In genomic region chr1:74035912-74036489, GRCm38 (mm10) we compare ENCODE assay signal across 8 mouse cellular contexts.
DNase-seq lines count a peak whose midpoint lies in the region; ATAC-seq and TF ChIP-seq lines count a peak whose summit lies in the region.

No protein-coding gene starts in this region.

- peak overlapping the region; percentile 60 for H3K4me2 ChIP-seq in kidney, postnatal 0 days (ENCODE audit: low read length)
- H3K4me2 ChIP-seq in myocyte (ENCODE audit: low read depth), result peak overlapping the region; percentile 86

- H3K27ac ChIP-seq in liver, adult 2 months (replicated peaks; ENCODE audit: insufficient read depth, low read depth, low read length), result peak overlapping the region; percentile 67
- peak overlapping the region; percentile 29; the same call in 1 of the 2 replicates for H3K27ac ChIP-seq in embryonic fibroblast, embryonic 13.5 days (ENCODE audit: insufficient read depth, low read length)
- H3K27ac ChIP-seq in kidney, postnatal 0 days, result peak overlapping the region; percentile 92

- peak overlapping the region; percentile 29 for H3ac ChIP-seq in myocyte (ENCODE audit: control insufficient read depth, insufficient read length)

- WGBS in liver, adult 2 months, result 56% methylated on average over 3 of the region's 3 CpGs
- WGBS in kidney, postnatal 0 days, result 42% methylated on average over 3 of the region's 3 CpGs

- peak overlapping the region; percentile 95 for H3K4me3 ChIP-seq in liver, adult 2 months (ENCODE audit: insufficient read depth, low read depth, low read length)
- peak overlapping the region; percentile 82 for H3K4me3 ChIP-seq in embryonic fibroblast, embryonic 13.5 days (ENCODE audit: insufficient read depth, low read length)
- peak overlapping the region; percentile 73 for H3K4me3 ChIP-seq in kidney, postnatal 0 days (replicated peaks; ENCODE audit: low read depth, low read length)
- peak overlapping the region; percentile 42 for H3K4me3 ChIP-seq in myocyte

- no peaks in the 10 kb centered on the region for H3K36me3 ChIP-seq in liver, adult 2 months (ENCODE audit: control insufficient read depth, insufficient read depth, low read length)
- no peaks in the 10 kb centered on the region for H3K36me3 ChIP-seq in kidney, postnatal 0 days (ENCODE audit: insufficient read depth, low read length)
- no peaks in the 10 kb centered on the region for H3K36me3 ChIP-seq in myocyte (ENCODE audit: control insufficient read depth, insufficient read depth)

- peaks cover 31% of the 10 kb centered on the region for H3K4me1 ChIP-seq in liver, adult 2 months (ENCODE audit: control insufficient read depth, insufficient read depth, low read length)
- H3K4me1 ChIP-seq in embryonic fibroblast, embryonic 13.5 days (ENCODE audit: control insufficient read depth, insufficient read depth, low read length), result peaks cover 20% of the 10 kb centered on the region
- H3K4me1 ChIP-seq in kidney, postnatal 0 days (replicated peaks; ENCODE audit: insufficient read depth, low read length), result peaks cover 60% of the 10 kb centered on the region

- DNase-seq in liver, adult 2 months (ENCODE audit: extremely low read depth, low read depth, low spot score), result no peak
- DNase-seq in liver, result no peak
- DNase-seq in kidney, postnatal 0 days (ENCODE audit: low spot score), result no peak
- DNase-seq in frontal cortex, adult 2 months (ENCODE audit: extremely low spot score in 1 of 2, low spot score in 1 of 2), result no peak
- DNase-seq in Muller cell, postnatal 12 days (ENCODE audit: inconsistent ontology term), result no peak
- DNase-seq in right cerebral cortex, postnatal 4 days, result no peak

- no peaks in the 10 kb centered on the region for H3K9me3 ChIP-seq in kidney, postnatal 0 days (replicated peaks; ENCODE audit: low read length)

- peak overlapping the region; percentile 86 for H3K9ac ChIP-seq in liver, adult 2 months (ENCODE audit: low read depth, low read length)
- peak overlapping the region; percentile 74 for H3K9ac ChIP-seq in kidney, postnatal 0 days (ENCODE audit: low read depth, low read length)

- H3K79me2 ChIP-seq in liver, adult 2 months (ENCODE audit: control insufficient read depth, insufficient read depth, low read length), result peaks cover 76% of the 10 kb centered on the region
- H3K79me2 ChIP-seq in myocyte (ENCODE audit: control insufficient read depth, insufficient read depth), result peaks cover 61% of the 10 kb centered on the region

- peak; percentile 62 for ATAC-seq in kidney, postnatal 0 days (replicated peaks; ENCODE audit: low FRiP score, low read depth)

- no peak for TF ChIP-seq CTCF in liver, adult 2 months (IDR thresholded peaks at IDR 0.05; ENCODE audit: low read depth, low read length)
- no peak for TF ChIP-seq CTCF in embryonic fibroblast, embryonic 13.5 days (IDR thresholded peaks at IDR 0.05; ENCODE audit: borderline replicate concordance, insufficient read depth, low read length)
- no peak for TF ChIP-seq CTCF in kidney, postnatal 0 days (IDR thresholded peaks at IDR 0.05; ENCODE audit: low read depth)

- no peaks in the 10 kb centered on the region for H3K27me3 ChIP-seq in liver, adult 2 months (ENCODE audit: control insufficient read depth, insufficient read depth, low read length)
- H3K27me3 ChIP-seq in kidney, postnatal 0 days (ENCODE audit: insufficient read depth, low read length), result no peaks in the 10 kb centered on the region
- H3K27me3 ChIP-seq in myocyte (ENCODE audit: control insufficient read depth, insufficient read depth, insufficient read length), result no peaks in the 10 kb centered on the region

- TF ChIP-seq POLR2A in liver, adult 2 months (IDR thresholded peaks at IDR 0.05; ENCODE audit: extremely low read depth, insufficient read depth, low read length), result no peak
- no peak for TF ChIP-seq POLR2A in embryonic fibroblast, embryonic 13.5 days (IDR thresholded peaks at IDR 0.05; ENCODE audit: low read depth, low read length)
- TF ChIP-seq POLR2A in myocyte (IDR thresholded peaks at IDR 0.05; ENCODE audit: insufficient read length, low read depth), result no peak

TF ChIP-seq in myocyte, 11 proteins besides CTCF, POLR2A, EP300 and RAD21:
- no peak for TF ChIP-seq MYOG (IDR thresholded peaks at IDR 0.05; ENCODE audit: control insufficient read depth in 1 of 3, insufficient read depth in 1 of 3, insufficient read length in 2 of 3, low read depth in 2 of 3)
- no peak for TF ChIP-seq MYOD1 (IDR thresholded peaks at IDR 0.05; ENCODE audit: control insufficient read depth in 1 of 3, insufficient read length in 2 of 3, low read depth in 2 of 3)
- TF ChIP-seq REST (IDR thresholded peaks at IDR 0.05; ENCODE audit: insufficient read depth, insufficient read length), result no peak
- no peak for TF ChIP-seq TCF3 (IDR thresholded peaks at IDR 0.05; ENCODE audit: insufficient read length, low read depth)
- no peak for TF ChIP-seq MAX (IDR thresholded peaks at IDR 0.05; ENCODE audit: low read depth)
- no peak for TF ChIP-seq POLR2AphosphoS2 (IDR thresholded peaks at IDR 0.05; ENCODE audit: insufficient read length, low read depth)
- no peak for TF ChIP-seq TCF12 (IDR thresholded peaks at IDR 0.05; ENCODE audit: insufficient read depth, poor library complexity, severe bottlenecking)
- TF ChIP-seq SRF (IDR thresholded peaks at IDR 0.05; ENCODE audit: control insufficient read depth, insufficient read length, low read depth), result no peak
- no peak for TF ChIP-seq USF1 (IDR thresholded peaks at IDR 0.05; ENCODE audit: low read depth)
- no peak for TF ChIP-seq CEBPB (IDR thresholded peaks at IDR 0.05; ENCODE audit: insufficient read depth, poor library complexity, severe bottlenecking)

Comparison
In these comparisons a context has a peak if more than half of its experiments do, and no peak if none do; other contexts are left out.
1. H3K27ac ChIP-seq: peak in every context shown above with its lines; median percentile 92 in kidney, postnatal 0 days; 67 in liver, adult 2 months; 29 in embryonic fibroblast, embryonic 13.5 days.
2. H3K4me3 ChIP-seq: peak in every context shown above with its lines; median percentile 95 in liver, adult 2 months; 82 in embryonic fibroblast, embryonic 13.5 days; 73 in kidney, postnatal 0 days; 42 in myocyte.